In the genomic region with DNA sequence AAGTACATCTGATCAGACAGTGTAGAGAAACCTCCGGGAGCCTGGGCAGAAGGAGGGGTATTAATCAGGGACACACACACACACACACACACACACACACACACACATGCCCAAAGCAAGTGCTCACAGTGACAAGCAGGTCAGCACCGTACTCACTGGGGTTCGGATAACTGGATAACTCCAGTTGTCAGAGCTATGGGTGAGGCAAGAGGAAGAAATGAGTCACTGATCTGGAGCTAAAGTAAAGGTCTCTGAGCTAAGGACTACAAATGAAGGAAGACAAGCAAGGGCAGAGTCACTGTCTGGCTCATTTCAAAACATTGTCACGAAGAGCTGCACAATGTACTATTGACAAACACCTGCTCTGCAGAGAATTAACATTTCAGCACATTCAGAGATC, we compare ENCODE assay signal across 9 mouse cellular contexts.
DNase-seq lines count a peak whose midpoint lies in the region; ATAC-seq and TF ChIP-seq lines count a peak whose summit lies in the region.
"Had no signal": no experiment of that assay in that cellular context is flagged by ENCODE, and none has a peak within 500 bp of the region (broad histone marks: within the 10 kb centered on the region; RNA-seq: fewer than 3 reads in every experiment).

No protein-coding gene starts in this region.

- no peaks in the 10 kb centered on the region for H3K36me3 ChIP-seq in stomach, postnatal 0 days (ENCODE audit: control insufficient read depth, insufficient read depth, low read length)

- no peaks in the 10 kb centered on the region for H3K27me3 ChIP-seq in stomach, postnatal 0 days (ENCODE audit: control insufficient read depth, insufficient read depth, low read length)

- H3K27ac ChIP-seq in stomach, postnatal 0 days (replicated peaks), result no peak overlapping the region

- TF ChIP-seq CTCF in stomach, postnatal 0 days (IDR thresholded peaks at IDR 0.05; ENCODE audit: low read depth), result no peak

- H3K4me1 ChIP-seq in stomach, postnatal 0 days (replicated peaks; ENCODE audit: control insufficient read depth, insufficient read depth), result no peaks in the 10 kb centered on the region

- H3K9ac ChIP-seq in stomach, postnatal 0 days (ENCODE audit: low read length), result no peak overlapping the region

- H3K4me3 ChIP-seq in stomach, postnatal 0 days (ENCODE audit: low read depth, low read length), result no peak overlapping the region

- H3K4me2 ChIP-seq in stomach, postnatal 0 days (replicated peaks; ENCODE audit: low read depth), result no peak overlapping the region

- 38% methylated on average over 4 of the region's 4 CpGs for WGBS in stomach, postnatal 0 days

- peak; percentile 94 for ATAC-seq in stomach, postnatal 0 days (ENCODE audit: low FRiP score, low TSS enrichment)

- DNase-seq in urinary bladder, adult 18-20 months (ENCODE audit: low spot score in 2 of 2), result peak; percentile 25 to 45
- DNase-seq in urinary bladder, postnatal 4 days (ENCODE audit: low spot score in 2 of 2), result no peak
- DNase-seq in adrenal gland, postnatal 14 days, result peak; percentile 16
- peak; percentile 59 for DNase-seq in induced T-regulatory cell, adult 2 months (ENCODE audit: low read depth)
- peak; percentile 21 for DNase-seq in stomach, postnatal 0 days (ENCODE audit: low spot score)
- no peak for DNase-seq in embryo, embryonic 11 days
- DNase-seq in layer of hippocampus, adult 18-20 months (ENCODE audit: low spot score in 2 of 2), result no peak
- no peak for DNase-seq in gastrocnemius, postnatal 25 days
- DNase-seq: thymus, postnatal 4 days had no signal

- no peaks in the 10 kb centered on the region for H3K9me3 ChIP-seq in stomach, postnatal 0 days (ENCODE audit: control insufficient read depth, low read length)

- TF ChIP-seq EP300 in stomach, postnatal 0 days (optimal IDR thresholded peaks at IDR 0.05), result no peak

Comparison
In these comparisons a context has a peak if more than half of its experiments do, and no peak if none do; other contexts are left out.
1. DNase-seq: peak in urinary bladder, adult 18-20 months (2 of 2), adrenal gland, postnatal 14 days (single experiment), induced T-regulatory cell, adult 2 months (single experiment) and stomach, postnatal 0 days (single experiment); none in urinary bladder, postnatal 4 days (0 of 2), embryo, embryonic 11 days (single experiment), layer of hippocampus, adult 18-20 months (0 of 2) and gastrocnemius, postnatal 25 days (single experiment).